Mouse (Mus musculus) macrophage (primary cell): ENCODE data around the gene Ampd1. TPM values are rescaled to one million over a fixed set of nuclear protein-coding genes. Genes with fewer than 3 reads are reported as not detected.
A peak's percentile ranks its signal among the peaks of the same experiment; 100 is the strongest.

Experiments used
- H3K27ac ChIP-seq: fragments of 350-480 bp; formaldehyde crosslinking; 2 replicates; pipeline ENCODE4 v1.9.0; 2021
- H3K36me3 ChIP-seq: fragments of 350-480 bp; formaldehyde crosslinking; 2 replicates; pipeline ENCODE4 v1.9.0; 2021; ENCODE audit errors: inconsistent target
- H3K4me3 ChIP-seq: fragments of 350-480 bp; formaldehyde crosslinking; 2 replicates; pipeline ENCODE4 v1.9.0; 2021; ENCODE audit errors: inconsistent target
- H3K79me2 ChIP-seq: fragments of 350-480 bp; formaldehyde crosslinking; 2 replicates; pipeline ENCODE4 v1.9.0; 2021; ENCODE audit errors: inconsistent target
- WGBS: methylation state at CpG from one replicate; pipeline ENCODE4 v1.1.7; 2026; ENCODE audit warnings: inconsistent platforms; ENCODE audit not compliant: missing documents; 5-methylcytosine and 5-hydroxymethylcytosine counted together
- polyA plus RNA-seq: library from polyadenylated mRNA; stranded (reverse); fragments of 250-400 nt; gene quantifications from 3 replicates; pipeline ENCODE4 v1.2.4, GENCODE M21; 2018; ENCODE audit warnings: inconsistent platforms

Gene Ampd1
- polyA plus RNA-seq, 1 experiment from 2014 or later: not detected

GRCm38 (mm10) chr3:103082761-103083160, 8.9 kb downstream of the Ampd1 start:
- H3K4me3 ChIP-seq: no peak overlapping the region
- 97% methylated on average over 5 of the region's 5 CpGs for WGBS
- no peaks in the 10 kb centered on the region for H3K36me3 ChIP-seq
- no peaks in the 10 kb centered on the region for H3K79me2 ChIP-seq
- H3K27ac ChIP-seq: no peak overlapping the region

- Histone ChIP-seq H3K36me3 (no peaks in the 10 kb centered on the region), H3K4me3 (no peak overlapping the region), H3K27ac (no peak overlapping the region), H3K79me2 (no peaks in the 10 kb centered on the region)
- WGBS: 77% methylated on average over 3 of the region's 3 CpGs
Measured at GRCm38 (mm10) chr3:103085986-103086385, 12.2 kb downstream of the Ampd1 start.

DNA sequence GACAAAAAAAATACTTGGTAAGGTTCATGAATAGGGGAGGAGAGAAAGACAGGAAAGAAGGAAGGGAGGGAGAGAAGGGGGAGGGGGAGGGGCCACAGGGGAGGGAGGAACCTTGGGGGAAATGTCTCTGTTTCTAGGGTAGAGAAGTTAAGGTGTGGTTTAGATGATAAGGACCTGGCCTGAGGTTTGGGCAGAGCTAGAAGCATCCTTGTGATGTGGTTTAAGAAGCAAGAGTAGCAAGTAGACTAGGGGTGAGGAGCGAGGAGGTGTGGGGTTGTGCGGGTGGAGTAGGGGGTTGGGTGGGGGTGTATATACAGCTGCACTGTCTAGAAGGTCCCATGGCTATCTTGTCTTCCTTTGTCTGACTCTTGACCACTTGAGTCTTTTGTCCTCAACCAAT, 17.9 kb downstream of the Ampd1 start:
- 100% methylated on average over 2 of the region's 2 CpGs for WGBS
- Histone ChIP-seq H3K27ac (no peak overlapping the region), H3K4me3 (no peak overlapping the region), H3K79me2 (no peaks in the 10 kb centered on the region), H3K36me3 (no peaks in the 10 kb centered on the region)

- WGBS: 74% methylated on average over 23 of the region's 23 CpGs
- Histone ChIP-seq H3K36me3 (no peaks in the 10 kb centered on the region), H3K79me2 (0 out of 2 replicates have a peak, but pooled peaks cover under 1% of the 10 kb centered on the region), H3K27ac (no peak overlapping the region), H3K4me3 (no peak overlapping the region)
Measured at GRCm38 (mm10) chr3:103098662-103099061, 24.8 kb downstream of the Ampd1 start.

DNA sequence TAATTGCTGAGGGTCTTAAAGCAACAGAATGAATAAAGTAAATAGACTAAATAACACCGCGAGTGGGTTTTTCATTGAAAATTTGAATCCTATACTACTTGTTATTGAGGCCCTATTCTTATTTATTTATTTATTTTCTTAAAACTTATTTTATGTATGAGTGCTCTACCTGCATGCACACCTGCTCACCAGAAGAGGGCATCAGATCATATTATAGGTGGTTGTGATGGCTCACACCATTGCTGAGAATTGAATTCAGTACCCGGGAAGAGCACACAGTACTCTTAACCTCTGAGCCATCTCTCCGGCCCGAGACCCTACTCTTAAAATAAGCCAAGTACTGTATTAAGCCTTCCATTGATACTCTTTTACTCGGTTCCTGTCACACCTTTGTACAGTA, 25.9 kb downstream of the Ampd1 start:
- Histone ChIP-seq H3K27ac (no peak overlapping the region), H3K4me3 (no peak overlapping the region), H3K79me2 (peaks cover 10% of the 10 kb centered on the region), H3K36me3 (no peaks in the 10 kb centered on the region)
- WGBS: 79% methylated on average over 6 of the region's 6 CpGs

GRCm38 (mm10) chr3:103100735-103101134, 26.9 kb downstream of the Ampd1 start:
- WGBS: 52% methylated on average over 2 of the region's 2 CpGs
- H3K79me2 ChIP-seq: peaks cover 19% of the 10 kb centered on the region
- no peaks in the 10 kb centered on the region for H3K36me3 ChIP-seq
- no peak overlapping the region for H3K4me3 ChIP-seq
- H3K27ac ChIP-seq: no peak overlapping the region

DNA sequence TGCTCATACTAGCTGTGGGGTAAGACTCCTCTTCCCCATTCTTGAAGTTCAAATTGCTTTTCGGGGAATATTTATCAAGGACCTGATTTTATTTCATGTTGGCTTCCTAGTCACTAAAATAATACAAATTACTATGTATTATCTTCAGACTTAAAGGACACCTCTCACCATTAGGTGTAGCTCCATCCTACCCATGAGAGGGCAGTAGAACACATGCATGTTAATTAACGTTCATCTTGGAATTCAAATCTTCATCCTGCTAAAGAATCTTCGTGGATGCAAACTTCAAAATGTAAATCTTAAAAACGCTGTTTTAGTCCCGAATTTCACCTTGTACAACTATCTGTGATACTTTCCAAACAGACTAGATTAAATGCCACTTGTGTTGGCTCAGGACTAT, 27.4 kb downstream of the Ampd1 start:
- H3K27ac ChIP-seq: no peak overlapping the region
- H3K79me2 ChIP-seq: peaks cover 23% of the 10 kb centered on the region
- no peaks in the 10 kb centered on the region for H3K36me3 ChIP-seq
- H3K4me3 ChIP-seq: no peak overlapping the region
- 36% methylated on average over 5 of the region's 5 CpGs for WGBS

GRCm38 (mm10) chr3:103101909-103102308, 28.1 kb downstream of the Ampd1 start:
- H3K4me3 ChIP-seq: peak overlapping the region; percentile 58
- no peak overlapping the region for H3K27ac ChIP-seq
- no peaks in the 10 kb centered on the region for H3K36me3 ChIP-seq
- WGBS: under 1% methylated on average over 14 of the region's 14 CpGs
- peaks cover 23% of the 10 kb centered on the region for H3K79me2 ChIP-seq

GRCm38 (mm10) chr3:103102454-103103390, 28.9 kb downstream of the Ampd1 start, which contains the start of gene Dennd2c:
Gene Dennd2c (plus strand): TSS chr3:103102604.
- WGBS: under 1% methylated on average over 71 of the region's 72 CpGs
- Histone ChIP-seq H3K36me3 (no peaks in the 10 kb centered on the region), H3K27ac (no peak within 1 kb of the TSS), H3K79me2 (peaks cover 26% of the 10 kb centered on the region), H3K4me3 (peak within 1 kb of the TSS; percentile 58)

DNA sequence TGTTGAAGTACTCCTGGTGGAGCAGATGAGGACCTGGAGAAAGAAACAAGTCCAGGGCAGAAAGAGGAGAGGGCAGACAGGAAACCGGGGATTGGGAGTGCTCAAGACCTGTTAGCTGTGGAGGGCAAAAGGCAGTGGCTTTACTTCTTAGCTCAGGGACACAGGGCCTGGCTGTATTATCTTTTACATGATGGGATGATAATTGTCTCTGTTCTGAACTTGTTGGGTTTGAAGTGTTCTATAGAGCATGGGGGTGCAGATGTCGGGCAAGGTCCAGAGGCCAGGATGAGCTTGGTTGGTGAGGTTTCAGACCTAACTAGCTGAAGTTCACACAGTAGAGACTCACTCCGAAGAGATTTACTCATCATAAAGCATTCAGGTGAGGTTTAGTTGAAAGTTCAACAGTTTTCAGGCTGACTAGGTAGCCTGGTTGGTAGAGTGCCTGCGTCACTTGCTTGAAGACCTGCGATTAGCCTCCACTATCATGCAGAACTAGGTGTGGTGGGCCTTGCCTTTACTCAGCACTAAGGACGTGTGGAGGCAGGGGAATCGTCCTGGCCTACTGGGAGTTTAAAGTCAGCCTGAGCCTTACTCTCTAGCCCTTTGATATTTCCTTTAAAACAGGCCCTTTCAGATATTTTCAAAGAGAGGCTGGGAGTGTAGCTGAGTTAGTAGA, 33.9 kb downstream of the Ampd1 start:
- H3K79me2 ChIP-seq: peaks cover 44% of the 10 kb centered on the region
- 89% methylated on average over 7 of the region's 7 CpGs for WGBS
- no peak overlapping the region for H3K4me3 ChIP-seq
- no peaks in the 10 kb centered on the region for H3K36me3 ChIP-seq
- no peak overlapping the region for H3K27ac ChIP-seq

DNA sequence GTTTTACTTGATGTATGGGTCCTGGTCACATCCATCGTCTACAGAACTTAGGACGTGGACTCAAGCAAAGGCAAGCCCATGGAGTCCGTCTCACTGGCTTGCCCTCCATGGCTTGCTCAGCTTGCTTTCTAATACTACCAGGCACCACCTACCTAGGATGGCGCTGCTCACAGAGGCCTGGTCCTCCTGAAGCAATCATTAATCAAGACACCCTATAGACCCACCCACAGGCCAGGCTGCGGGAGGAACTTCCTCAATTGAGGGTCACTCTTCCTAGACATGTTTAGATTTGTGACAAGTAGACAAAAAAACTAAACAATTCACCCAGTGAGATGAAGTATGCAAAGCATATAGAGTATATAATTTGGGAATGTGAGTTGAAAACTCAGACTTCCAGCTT, 38.4 kb downstream of the Ampd1 start:
- WGBS: 58% methylated on average over 5 of the region's 5 CpGs
- H3K4me3 ChIP-seq: no peak overlapping the region
- H3K79me2 ChIP-seq: peaks cover 21% of the 10 kb centered on the region
- H3K36me3 ChIP-seq: no peaks in the 10 kb centered on the region
- H3K27ac ChIP-seq: no peak overlapping the region

DNA sequence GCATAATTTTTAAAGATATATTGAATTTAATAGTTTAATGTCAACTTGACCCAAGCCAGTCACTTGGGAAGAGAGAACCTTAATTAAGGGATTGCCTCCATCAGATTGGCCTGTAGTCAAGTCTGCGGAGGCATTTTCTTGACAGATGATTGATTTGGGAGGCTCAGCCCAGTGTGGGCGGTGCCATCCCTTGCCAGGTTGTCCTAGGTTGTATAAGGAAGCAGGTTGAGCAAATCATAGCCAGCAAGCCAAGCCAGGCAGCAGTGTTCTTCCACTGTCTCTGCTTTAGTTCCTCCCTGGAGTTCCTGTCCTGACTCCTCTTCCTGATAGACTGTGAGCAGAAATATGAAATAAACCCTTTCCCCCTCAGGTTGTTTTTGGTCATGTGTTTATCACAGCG, 49.8 kb downstream of the Ampd1 start:
- no peak overlapping the region for H3K27ac ChIP-seq
- H3K36me3 ChIP-seq: no peaks in the 10 kb centered on the region
- H3K79me2 ChIP-seq: peaks cover 7% of the 10 kb centered on the region; the same call in 1 of the 2 replicates
- no peak overlapping the region for H3K4me3 ChIP-seq
- 88% methylated on average over 3 of the region's 3 CpGs for WGBS

DNA sequence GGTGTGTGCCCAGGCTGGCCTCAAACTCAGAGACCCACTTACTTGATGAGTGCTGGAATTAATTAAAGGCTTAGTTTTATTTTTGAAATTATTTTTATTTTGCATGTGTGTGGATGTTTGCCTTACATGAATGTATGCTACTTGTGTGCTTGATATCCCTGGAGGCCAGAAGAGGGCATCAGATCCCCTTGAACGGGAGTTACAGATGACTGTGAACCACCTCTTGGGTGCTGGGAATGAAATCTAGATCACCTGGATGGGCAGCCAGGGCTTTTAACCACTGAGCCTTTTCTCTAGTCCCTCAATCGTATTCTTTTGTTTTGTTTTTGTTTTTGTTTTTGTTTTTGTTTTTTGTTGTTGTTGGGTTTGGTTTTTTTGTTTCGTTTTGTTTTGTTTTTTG, 52.3 kb downstream of the Ampd1 start:
- no peaks in the 10 kb centered on the region for H3K36me3 ChIP-seq
- no peaks in the 10 kb centered on the region; the same call in 1 of the 2 replicates for H3K79me2 ChIP-seq
- H3K27ac ChIP-seq: no peak overlapping the region
- 100% methylated on average over 3 of the region's 3 CpGs for WGBS
- H3K4me3 ChIP-seq: no peak overlapping the region

DNA sequence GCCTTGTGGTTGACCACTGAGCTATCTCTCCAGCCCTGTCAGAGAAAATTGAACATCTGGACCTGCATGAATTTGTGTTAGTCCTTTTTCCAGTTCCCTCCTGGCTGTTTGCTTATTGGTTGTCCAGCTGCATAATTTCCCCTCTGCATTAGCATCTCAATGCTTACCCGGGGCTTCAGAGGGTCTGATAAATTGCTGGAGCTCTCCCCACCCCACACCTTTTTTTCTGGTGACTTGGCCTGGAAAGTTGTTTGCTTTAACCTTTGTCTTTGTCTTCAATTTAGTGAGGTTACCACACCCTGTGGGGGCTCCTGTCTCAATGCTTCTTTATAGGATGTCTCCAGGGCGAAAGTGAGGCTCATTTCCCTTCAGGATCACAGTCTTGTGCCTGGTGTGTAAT, 53.4 kb downstream of the Ampd1 start:
- H3K79me2 ChIP-seq: peaks cover 7% of the 10 kb centered on the region; the same call in 1 of the 2 replicates
- H3K4me3 ChIP-seq: no peak overlapping the region
- no peaks in the 10 kb centered on the region for H3K36me3 ChIP-seq
- 91% methylated on average over 2 of the region's 2 CpGs for WGBS
- no peak overlapping the region for H3K27ac ChIP-seq

DNA sequence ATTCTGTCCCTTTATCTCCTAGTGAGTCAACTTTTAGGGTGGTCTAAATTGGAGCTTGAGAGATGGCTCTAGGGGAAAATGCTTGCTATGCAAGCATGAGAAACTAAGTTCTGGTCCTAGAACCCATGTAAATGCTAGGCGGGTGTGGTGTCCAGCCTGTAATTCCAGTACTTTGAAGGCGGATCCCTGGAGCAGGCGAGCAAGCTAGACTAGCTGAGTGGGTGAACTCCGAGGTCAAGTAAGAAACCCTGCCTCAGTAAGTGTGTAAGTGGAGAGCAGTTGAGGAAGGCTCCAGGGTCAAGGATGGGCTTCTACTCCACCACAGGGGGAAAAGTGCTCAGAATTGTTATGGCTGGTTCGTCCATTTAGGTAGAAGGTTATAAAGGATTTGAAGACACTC, 53.9 kb downstream of the Ampd1 start:
- 96% methylated on average over 5 of the region's 5 CpGs for WGBS
- no peak overlapping the region for H3K4me3 ChIP-seq
- H3K79me2 ChIP-seq: peaks cover 7% of the 10 kb centered on the region; the same call in 1 of the 2 replicates
- H3K36me3 ChIP-seq: no peaks in the 10 kb centered on the region
- no peak overlapping the region for H3K27ac ChIP-seq
